Mouse (Mus musculus): ENCODE measurements around the gene Slc6a6. TPM values are rescaled to one million over a fixed set of nuclear protein-coding genes. Genes with fewer than 3 reads are reported as not detected.

Gene Slc6a6
- polyA plus RNA-seq, 1 experiment from 2014 or later, result 108 TPM

DNA sequence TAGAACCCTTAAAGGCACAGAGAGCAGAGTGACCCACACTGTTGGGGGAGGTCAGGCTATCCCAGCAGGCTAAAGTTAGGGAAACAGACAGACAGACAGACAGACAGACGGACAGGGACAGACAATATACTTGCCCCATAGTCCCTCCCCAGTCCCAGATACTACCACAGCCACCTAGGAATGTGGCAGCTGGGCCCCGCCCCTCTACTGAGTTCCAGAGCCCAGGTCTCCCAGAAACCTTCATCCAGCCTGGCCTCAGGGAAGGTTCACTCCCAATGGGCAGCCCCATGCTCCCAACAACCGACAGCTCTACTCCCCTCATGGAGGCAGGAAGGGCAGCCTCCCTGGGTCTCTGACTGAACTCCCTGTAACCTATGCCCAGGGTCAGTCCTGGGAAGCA lies 111.8 kb downstream of the Slc6a6 start:
- Histone ChIP-seq H3K27me3 (replicated peaks; ENCODE audit: control insufficient read depth, insufficient read depth, low read length) (no peaks in the 10 kb centered on the region), H3K9me3 (ENCODE audit: control insufficient read depth, low read length) (no peaks in the 10 kb centered on the region), H3K4me2 (ENCODE audit: low read length) (no peak overlapping the region), H3K4me1 (ENCODE audit: control insufficient read depth, insufficient read depth, low read depth, low read length) (no peaks in the 10 kb centered on the region), H3K4me3 (ENCODE audit: low read length) (no peak overlapping the region), H3K9ac (ENCODE audit: low read depth, low read length) (no peak overlapping the region), H3K36me3 (ENCODE audit: control insufficient read depth, insufficient read depth, low read length) (no peaks in the 10 kb centered on the region), H3K27ac (ENCODE audit: low read depth, low read length) (no peak overlapping the region)
- WGBS, result 63% methylated on average over 3 of the region's 3 CpGs
- ATAC-seq, result no peak

DNA sequence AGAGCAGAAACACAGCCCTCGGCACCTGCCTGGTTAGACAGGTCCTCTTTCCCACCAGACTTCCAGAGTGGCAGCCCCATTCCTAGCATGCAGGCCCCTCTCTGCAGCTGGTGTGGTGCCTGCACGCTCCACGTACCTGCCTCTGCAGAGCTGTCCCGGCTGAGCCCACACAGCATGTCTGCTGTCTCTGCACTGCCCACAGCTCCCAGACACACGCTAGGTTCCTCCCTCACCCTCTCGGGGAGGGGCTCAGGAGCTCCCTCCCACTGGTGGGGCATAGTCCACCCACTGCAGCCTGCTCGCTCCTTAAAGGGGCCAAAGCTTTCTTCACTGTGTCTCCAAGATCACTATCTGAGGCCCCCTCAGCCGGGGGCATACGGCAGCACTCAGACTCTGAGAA lies 112.2 kb downstream of the Slc6a6 start:
- no peaks in the 10 kb centered on the region for H3K9me3 ChIP-seq (ENCODE audit: control insufficient read depth, low read length)
- WGBS, result 63% methylated on average over 9 of the region's 9 CpGs
- no peaks in the 10 kb centered on the region for H3K36me3 ChIP-seq (ENCODE audit: control insufficient read depth, insufficient read depth, low read length)
- no peaks in the 10 kb centered on the region for H3K4me1 ChIP-seq (ENCODE audit: control insufficient read depth, insufficient read depth, low read depth, low read length)
- H3K4me2 ChIP-seq (ENCODE audit: low read length), result no peak overlapping the region
- no peak overlapping the region for H3K4me3 ChIP-seq (ENCODE audit: low read length)
- H3K9ac ChIP-seq (ENCODE audit: low read depth, low read length), result no peak overlapping the region
- no peak for ATAC-seq
- no peaks in the 10 kb centered on the region for H3K27me3 ChIP-seq (replicated peaks; ENCODE audit: control insufficient read depth, insufficient read depth, low read length)
- no peak overlapping the region for H3K27ac ChIP-seq (ENCODE audit: low read depth, low read length)

DNA sequence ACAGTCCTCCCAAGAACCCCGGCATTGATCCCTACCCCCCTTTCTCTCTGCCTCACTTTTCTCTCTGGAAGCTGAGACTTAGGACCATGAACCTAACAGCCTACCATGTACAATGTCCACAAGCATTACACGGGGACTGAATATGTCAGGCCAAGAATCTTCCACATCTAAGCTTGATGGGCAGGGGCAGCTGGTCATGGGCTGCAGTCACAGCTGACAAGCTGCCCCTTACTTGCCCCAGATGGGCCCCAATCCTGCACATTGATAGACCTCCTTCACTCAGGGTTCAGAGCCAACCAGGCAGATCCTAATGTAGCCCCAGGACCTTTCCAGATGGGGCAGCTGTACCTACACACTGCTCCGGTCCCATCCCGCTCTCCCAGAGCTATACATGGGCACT lies 112.9 kb downstream of the Slc6a6 start:
- Histone ChIP-seq H3K4me2 (ENCODE audit: low read length) (no peak overlapping the region), H3K27me3 (replicated peaks; ENCODE audit: control insufficient read depth, insufficient read depth, low read length) (no peaks in the 10 kb centered on the region), H3K9ac (ENCODE audit: low read depth, low read length) (no peak overlapping the region), H3K36me3 (ENCODE audit: control insufficient read depth, insufficient read depth, low read length) (no peaks in the 10 kb centered on the region), H3K4me1 (ENCODE audit: control insufficient read depth, insufficient read depth, low read depth, low read length) (no peaks in the 10 kb centered on the region), H3K4me3 (ENCODE audit: low read length) (no peak overlapping the region), H3K9me3 (ENCODE audit: control insufficient read depth, low read length) (no peaks in the 10 kb centered on the region), H3K27ac (ENCODE audit: low read depth, low read length) (no peak overlapping the region)
- 82% methylated on average over 4 of the region's 4 CpGs for WGBS
- ATAC-seq, result no peak

DNA sequence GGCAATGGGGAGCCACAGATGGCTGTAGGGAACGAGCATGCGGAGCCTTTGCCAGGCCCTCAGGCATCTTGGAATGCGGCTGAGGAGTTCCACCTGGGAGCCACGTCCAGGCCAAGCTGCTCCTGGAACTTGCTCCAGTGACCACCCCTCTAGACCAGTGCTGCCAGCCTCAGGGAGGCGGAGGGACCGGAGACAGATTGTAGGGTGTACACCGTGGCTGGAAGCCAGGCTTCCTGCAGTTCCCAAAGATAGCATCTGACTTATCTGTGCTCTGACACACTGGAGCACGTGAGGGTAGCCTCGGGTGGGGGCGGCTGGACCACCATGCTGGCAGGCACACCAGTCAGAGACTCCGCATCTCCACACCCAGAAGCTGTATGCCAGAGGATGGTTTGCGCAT lies 114.6 kb downstream of the Slc6a6 start:
- Histone ChIP-seq H3K4me1 (ENCODE audit: control insufficient read depth, insufficient read depth, low read depth, low read length) (no peaks in the 10 kb centered on the region; the same call in 1 of the 2 replicates), H3K9me3 (ENCODE audit: control insufficient read depth, low read length) (no peaks in the 10 kb centered on the region), H3K27me3 (replicated peaks; ENCODE audit: control insufficient read depth, insufficient read depth, low read length) (no peaks in the 10 kb centered on the region), H3K27ac (ENCODE audit: low read depth, low read length) (no peak overlapping the region), H3K9ac (ENCODE audit: low read depth, low read length) (no peak overlapping the region), H3K4me2 (ENCODE audit: low read length) (no peak overlapping the region), H3K4me3 (ENCODE audit: low read length) (no peak overlapping the region), H3K36me3 (ENCODE audit: control insufficient read depth, insufficient read depth, low read length) (no peaks in the 10 kb centered on the region)
- ATAC-seq, result no peak
- WGBS, result 70% methylated on average over 12 of the region's 12 CpGs

DNA sequence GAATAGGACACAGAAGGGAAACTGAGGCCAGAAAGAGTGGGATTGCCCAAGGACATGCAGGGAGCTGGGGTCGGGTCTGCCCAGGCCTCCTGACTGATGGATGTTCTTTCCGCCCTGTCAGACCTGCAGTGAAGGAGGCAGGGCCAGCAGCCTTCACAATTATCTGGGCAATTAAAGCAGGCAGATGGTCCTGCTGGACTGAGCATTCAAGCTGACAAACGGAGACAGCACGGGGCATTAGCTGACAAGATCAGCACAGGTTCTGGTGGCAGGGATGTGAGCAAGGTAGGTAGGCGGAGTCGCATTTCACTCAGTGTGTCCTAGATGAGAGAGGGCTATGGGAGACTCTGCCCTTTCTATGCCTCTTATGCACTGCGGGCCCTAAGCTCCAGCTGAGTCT lies 120.3 kb downstream of the Slc6a6 start:
- peaks cover 17% of the 10 kb centered on the region for H3K4me1 ChIP-seq (ENCODE audit: control insufficient read depth, insufficient read depth, low read depth, low read length)
- no peak overlapping the region for H3K4me2 ChIP-seq (ENCODE audit: low read length)
- no peaks in the 10 kb centered on the region for H3K36me3 ChIP-seq (ENCODE audit: control insufficient read depth, insufficient read depth, low read length)
- 43% methylated on average over 7 of the region's 7 CpGs for WGBS
- H3K9ac ChIP-seq (ENCODE audit: low read depth, low read length), result no peak overlapping the region
- H3K9me3 ChIP-seq (ENCODE audit: control insufficient read depth, low read length), result no peaks in the 10 kb centered on the region
- ATAC-seq, result 0 out of 2 replicates have a peak, but pooled peaks have one; percentile 29
- H3K27me3 ChIP-seq (replicated peaks; ENCODE audit: control insufficient read depth, insufficient read depth, low read length), result no peaks in the 10 kb centered on the region; the same call in 1 of the 2 replicates
- H3K27ac ChIP-seq (ENCODE audit: low read depth, low read length), result peak overlapping the region; percentile 54
- H3K4me3 ChIP-seq (ENCODE audit: low read length), result no peak overlapping the region

DNA sequence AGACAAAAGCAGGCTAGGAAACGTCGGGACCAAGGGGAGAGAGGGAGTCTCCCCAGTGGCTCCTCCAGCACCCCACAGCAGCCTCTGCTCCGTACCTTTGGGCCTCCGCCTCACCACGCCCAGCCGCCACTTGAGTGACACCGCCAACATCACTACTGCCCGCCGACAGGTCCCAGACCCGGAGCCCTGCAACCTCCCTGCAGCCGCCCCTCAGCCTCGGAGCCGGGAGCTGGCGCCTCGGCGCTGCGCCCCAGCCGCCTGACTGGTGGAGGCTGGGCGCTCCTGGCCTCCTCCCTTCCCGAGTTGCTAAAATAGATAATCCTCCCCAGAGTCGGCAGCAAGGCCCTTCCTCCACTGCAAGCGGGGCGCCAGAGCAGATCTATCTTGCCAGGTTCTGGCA lies 123.3 kb downstream of the Slc6a6 start:
- ATAC-seq, result peak; percentile 32; the same call in 1 of the 2 replicates
- peak overlapping the region; percentile 58 for H3K4me2 ChIP-seq (ENCODE audit: low read length)

DNA sequence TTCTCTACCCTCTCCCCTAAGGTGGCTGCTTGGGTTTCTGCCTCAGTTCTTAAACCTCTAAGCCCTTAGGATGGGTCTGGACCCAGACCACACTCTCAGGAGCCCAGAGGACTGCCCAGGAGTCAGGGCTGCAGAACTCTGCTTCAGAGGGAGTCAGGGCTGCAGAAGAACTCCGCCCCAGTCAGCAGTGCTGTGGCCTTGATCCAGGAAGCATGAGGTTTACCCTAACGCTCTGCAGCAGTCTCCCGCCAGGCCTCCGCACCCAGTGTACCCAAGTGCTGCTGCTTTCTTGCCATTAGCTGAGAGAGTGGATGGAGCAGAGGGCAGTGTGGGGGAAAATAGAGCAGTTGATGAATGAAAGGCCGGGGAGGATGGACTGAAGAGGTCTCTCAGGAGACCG lies 124.2 kb downstream of the Slc6a6 start:
- 60% methylated on average over 6 of the region's 6 CpGs for WGBS
- Histone ChIP-seq H3K27me3 (replicated peaks; ENCODE audit: control insufficient read depth, insufficient read depth, low read length) (no peaks in the 10 kb centered on the region; the same call in 1 of the 2 replicates), H3K27ac (ENCODE audit: low read depth, low read length) (no peak overlapping the region), H3K4me2 (ENCODE audit: low read length) (no peak overlapping the region), H3K4me3 (ENCODE audit: low read length) (no peak overlapping the region), H3K9me3 (ENCODE audit: control insufficient read depth, low read length) (no peaks in the 10 kb centered on the region), H3K4me1 (ENCODE audit: control insufficient read depth, insufficient read depth, low read depth, low read length) (peaks cover 17% of the 10 kb centered on the region), H3K36me3 (ENCODE audit: control insufficient read depth, insufficient read depth, low read length) (no peaks in the 10 kb centered on the region), H3K9ac (ENCODE audit: low read depth, low read length) (no peak overlapping the region)
- no peak for ATAC-seq

More for the DNA sequence above, 123.3 kb downstream of the Slc6a6 start:
- Histone ChIP-seq H3K9me3 (ENCODE audit: control insufficient read depth, low read length) (no peaks in the 10 kb centered on the region), H3K36me3 (ENCODE audit: control insufficient read depth, insufficient read depth, low read length) (no peaks in the 10 kb centered on the region), H3K9ac (ENCODE audit: low read depth, low read length) (peak overlapping the region; percentile 65), H3K4me1 (ENCODE audit: control insufficient read depth, insufficient read depth, low read depth, low read length) (peaks cover 17% of the 10 kb centered on the region), H3K27me3 (replicated peaks; ENCODE audit: control insufficient read depth, insufficient read depth, low read length) (no peaks in the 10 kb centered on the region; the same call in 1 of the 2 replicates), H3K27ac (ENCODE audit: low read depth, low read length) (no peak overlapping the region), H3K4me3 (ENCODE audit: low read length) (peak overlapping the region; percentile 41)
- WGBS, result 4% methylated on average over 16 of the region's 23 CpGs

Other genes starting within 250 kb of the Slc6a6 start
- 39.1 and 40.8 TPM in 2 replicates for gene Chchd4, start 210.5 kb upstream of the Slc6a6 start, polyA plus RNA-seq (2015; fragmentation: Nextera tagmentation; extraction: Ambion mirVana)
- 49.8 and 57.0 TPM in 2 replicates for gene Tmem43, start 210.3 kb upstream of the Slc6a6 start, polyA plus RNA-seq (2015; fragmentation: Nextera tagmentation; extraction: Ambion mirVana)
- 15.8 and 17.0 TPM in 2 replicates for gene Xpc, start 168.2 kb upstream of the Slc6a6 start, polyA plus RNA-seq (2015; fragmentation: Nextera tagmentation; extraction: Ambion mirVana)
- gene Lsm3, start 168.1 kb upstream of the Slc6a6 start, polyA plus RNA-seq (2015; fragmentation: Nextera tagmentation; extraction: Ambion mirVana), result 136 and 139 TPM in 2 replicates
- 6.3 and 8.2 TPM in 2 replicates for gene Grip2, start 143.2 kb downstream of the Slc6a6 start, polyA plus RNA-seq (2015; fragmentation: Nextera tagmentation; extraction: Ambion mirVana)
- gene Ccdc174, start 194.0 kb downstream of the Slc6a6 start, polyA plus RNA-seq (2015; fragmentation: Nextera tagmentation; extraction: Ambion mirVana), result 31.1 and 33.1 TPM in 2 replicates
- 1.1 and 1.2 TPM in 2 replicates for gene 4930590J08Rik, start 218.8 kb downstream of the Slc6a6 start, polyA plus RNA-seq (2015; fragmentation: Nextera tagmentation; extraction: Ambion mirVana)